Mouse (Mus musculus) cerebellum, postnatal 25 days (tissue): ENCODE data around the gene Dcun1d3.
A peak's percentile ranks its signal among the peaks of the same experiment; 100 is the strongest.

ENCODE experiments used
- DNase-seq, 2 experiments: peaks; one replicate each; pipeline ENCODE4 v3.0.0; 2021; ENCODE audit warnings: mixed read lengths in 2 of 2

Gene Dcun1d3

DNA sequence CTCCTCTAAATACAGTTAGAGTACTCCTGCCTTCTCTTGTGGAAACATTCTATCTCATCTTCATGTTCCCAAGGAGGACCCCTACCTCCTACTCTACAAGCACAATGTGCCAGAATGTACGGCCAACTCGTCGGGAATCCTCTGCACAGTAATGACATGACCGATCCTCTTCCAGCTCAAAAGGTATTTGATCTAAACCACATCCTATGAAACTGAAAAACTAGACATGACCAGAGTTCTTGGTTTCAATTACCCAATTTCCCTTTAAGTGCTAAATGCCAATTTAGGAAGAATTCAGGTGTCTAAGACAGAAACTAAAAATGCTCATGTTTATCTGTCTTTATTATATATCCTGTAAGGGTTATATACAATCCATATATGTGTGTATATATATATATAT is 23.9 kb downstream of the Dcun1d3 start:
- no peak for DNase-seq

DNA sequence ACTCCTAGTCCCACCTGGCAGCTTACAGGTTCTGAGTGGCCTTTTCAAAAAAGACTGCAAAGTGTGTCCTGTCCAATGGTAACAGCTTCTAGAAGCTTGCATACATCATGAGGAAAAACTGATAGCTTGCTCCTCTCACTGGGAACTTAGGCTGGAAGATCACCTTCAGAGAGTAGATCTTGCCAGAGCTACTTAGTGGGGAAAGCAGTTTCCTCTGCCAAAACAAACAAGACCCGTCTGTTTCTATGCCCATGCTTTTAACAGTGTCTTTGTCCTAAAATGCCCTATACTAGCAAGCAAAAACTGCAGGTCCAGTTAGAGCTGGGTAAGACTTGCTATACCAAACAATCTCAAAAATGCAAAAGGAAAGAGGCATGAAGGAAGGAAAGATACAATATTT is 30.0 kb downstream of the Dcun1d3 start:
- DNase-seq, result no peak

DNA sequence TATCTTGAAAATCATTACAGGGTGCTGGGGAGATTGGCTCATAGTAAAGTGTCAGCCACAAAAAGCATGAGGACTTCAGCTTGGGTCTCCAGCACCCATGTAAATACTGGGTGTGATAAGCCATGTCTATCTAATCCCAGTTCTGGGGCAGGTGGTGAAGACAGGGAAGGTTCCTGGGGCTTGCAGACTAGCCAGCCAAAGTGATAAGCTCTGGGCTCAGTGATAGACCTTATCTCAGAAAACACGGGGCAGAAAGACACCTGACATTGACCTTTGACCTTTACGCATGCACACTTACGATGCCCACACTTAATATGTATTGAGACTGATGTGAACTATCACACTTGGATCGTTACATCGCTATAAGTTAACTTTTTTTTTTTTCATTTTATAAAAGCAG is 31.6 kb downstream of the Dcun1d3 start:
- no peak for DNase-seq

DNA sequence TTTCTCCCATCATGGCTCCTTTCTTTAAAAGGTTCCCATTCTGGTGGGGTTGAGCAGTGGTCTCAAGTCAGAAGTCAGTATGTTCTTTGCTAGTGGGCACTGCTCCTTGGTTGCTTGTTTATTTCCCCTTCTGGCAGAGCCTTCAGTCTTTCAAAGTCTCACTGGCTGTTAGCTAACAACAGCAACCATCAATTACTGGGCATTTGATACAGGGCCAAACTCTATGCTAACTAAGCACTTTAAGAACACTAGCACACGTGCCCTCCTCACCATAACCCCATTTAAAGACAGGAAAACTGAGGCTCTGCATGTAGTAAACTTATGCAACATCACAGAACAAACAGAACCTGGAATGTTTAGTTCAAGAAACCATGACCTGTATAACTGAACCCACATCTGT is 33.9 kb downstream of the Dcun1d3 start:
- no peak for DNase-seq

DNA sequence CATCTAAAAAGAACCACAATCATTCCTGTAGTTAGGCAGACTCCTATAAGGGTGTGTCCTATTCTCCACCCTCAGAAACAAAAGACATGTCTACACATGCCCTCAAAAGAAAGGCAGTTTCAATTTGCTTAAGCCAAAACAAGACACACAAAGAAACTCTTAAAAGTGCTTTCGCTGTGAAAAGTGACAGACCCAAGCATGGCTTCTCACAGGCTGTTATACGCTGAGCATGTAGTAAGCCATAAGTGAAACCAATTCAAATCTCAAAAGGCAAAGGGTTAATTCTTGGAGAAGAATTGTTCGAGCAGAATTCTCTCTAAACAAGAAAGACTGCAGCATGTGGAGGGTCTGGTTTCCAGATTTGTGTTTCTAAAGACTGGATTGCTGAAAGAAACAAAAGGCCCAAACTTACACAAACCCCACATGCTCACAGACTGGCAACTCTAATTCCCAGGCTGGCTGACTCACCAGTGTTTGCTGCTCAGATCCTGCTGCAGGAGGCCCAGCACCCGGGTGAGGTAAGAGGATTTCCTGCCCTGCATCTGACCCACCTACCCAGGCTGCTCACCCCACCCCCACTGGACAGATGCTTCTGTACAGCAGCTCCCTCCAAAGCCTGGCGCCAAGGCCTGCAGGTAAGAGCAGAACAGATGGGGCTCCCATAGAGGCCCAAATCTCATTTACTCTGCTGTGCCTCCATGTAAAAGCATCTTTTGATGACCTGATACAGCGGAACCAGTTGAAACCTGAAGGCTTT is 34.6 kb downstream of the Dcun1d3 start:
- peak; percentile 43 to 65 for DNase-seq

DNA sequence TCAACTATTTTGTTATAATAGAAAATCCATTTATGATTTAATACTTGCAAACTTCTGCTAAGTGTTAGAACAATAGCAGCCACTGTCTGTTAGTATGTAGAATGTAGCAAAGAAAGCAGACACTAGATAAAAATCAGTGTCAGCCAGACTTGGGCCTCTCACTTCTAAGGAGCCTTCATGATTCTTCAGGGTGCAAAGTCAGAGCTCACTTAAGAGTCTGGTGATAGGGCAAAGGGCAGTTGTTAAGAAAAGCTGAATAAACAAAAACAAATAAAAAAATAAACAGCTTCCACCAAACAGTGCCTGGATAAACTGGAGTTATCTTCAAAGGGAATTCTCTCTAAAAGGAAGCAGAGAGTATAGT is 35.1 kb downstream of the Dcun1d3 start:
- no peak for DNase-seq

DNA sequence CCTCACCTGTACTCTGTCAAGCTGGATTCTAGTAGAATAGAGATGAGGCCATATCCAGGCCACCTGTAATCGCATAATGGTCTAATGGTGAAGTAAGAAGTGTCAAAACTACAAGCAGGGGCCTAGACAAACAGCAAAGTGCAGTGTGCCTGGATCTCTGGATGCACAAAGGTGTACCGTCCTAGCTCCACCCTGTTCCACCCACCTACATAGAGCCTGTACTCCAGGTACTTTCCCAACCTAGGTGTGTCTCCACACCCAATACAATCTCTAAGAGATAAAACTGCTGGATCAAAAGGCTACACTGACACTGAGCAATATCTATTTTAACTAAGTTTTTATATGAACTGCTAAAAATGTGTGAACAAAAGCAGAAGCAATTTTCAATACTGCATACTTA is 35.5 kb downstream of the Dcun1d3 start:
- DNase-seq, result no peak

DNA sequence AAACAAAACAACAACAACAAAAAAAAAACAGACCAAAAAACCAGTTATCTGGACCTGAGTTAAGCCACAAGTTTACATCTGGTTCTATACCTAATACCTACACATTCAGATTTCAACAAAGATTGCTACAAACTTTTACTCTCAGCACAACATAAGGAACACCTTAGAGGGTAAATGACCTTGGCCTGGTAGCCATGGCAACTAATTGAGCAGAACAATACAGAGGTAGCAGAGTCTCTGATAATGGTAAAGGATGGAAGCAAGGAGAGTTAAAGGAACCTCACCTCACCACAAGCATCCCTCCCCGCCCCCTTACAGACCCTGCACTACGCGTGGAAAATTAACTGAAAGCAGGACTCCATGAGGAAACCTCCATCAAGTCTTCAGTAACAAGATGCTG is 36.0 kb downstream of the Dcun1d3 start:
- DNase-seq, result no peak

DNA sequence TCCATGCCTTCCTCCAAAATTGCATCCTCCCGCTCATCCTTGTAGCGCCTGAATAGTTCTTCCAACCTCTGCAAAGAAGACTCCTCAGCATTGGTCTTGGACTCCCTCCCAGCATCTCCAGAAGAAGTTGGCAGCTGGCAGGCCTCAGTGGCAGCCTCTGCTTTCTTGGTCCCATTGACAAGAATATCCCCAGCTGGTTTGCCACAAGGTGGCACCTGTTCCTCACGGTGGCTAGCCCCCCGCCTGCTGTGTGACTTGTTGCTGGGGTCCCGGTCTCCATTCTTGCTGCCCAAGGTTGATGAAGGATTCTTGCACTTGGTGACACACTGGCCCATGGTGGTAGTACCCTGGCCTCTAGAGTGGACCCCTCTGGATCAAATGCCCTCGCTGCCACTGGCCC is 36.6 kb downstream of the Dcun1d3 start:
- DNase-seq, result peak in 1 of 2 experiments; percentile 21

DNA sequence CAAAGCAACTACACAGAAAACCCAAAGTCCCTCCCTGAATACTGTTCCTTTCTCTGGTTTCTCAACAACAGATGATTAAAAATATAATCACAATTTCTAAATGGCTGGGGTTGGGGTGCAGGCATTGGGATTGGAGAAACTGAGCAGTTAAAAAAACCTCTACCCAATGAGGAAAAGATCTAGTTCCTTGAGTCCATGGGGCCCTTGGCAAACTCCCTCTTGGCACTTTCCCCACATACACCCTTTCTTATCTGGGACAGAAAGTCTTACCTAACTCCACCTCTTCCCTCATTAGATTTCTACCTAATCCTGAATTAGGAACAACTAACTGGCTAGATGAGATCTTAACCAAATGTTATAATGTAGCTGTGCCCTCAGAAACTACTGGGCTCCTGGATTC is 41.1 kb downstream of the Dcun1d3 start:
- no peak for DNase-seq

DNA sequence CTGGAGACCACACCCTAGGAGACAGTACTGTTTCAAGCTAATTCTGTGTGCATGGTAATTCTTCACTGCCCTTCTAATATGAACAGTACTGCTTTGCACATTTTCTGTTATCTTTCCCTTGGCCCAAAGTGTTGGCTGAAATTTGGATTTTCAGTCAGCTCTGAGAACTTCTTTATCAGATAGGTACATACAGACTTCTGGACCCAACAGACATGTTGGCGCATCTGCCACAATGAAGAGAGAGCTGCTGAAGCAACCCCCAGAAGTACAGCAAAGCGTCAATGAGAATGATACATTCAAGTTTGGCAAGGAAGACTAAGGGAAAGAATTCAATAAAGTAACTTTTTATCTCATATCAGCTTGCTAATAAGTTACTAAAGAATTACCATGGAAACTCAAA is 41.7 kb downstream of the Dcun1d3 start:
- DNase-seq, result no peak

DNA sequence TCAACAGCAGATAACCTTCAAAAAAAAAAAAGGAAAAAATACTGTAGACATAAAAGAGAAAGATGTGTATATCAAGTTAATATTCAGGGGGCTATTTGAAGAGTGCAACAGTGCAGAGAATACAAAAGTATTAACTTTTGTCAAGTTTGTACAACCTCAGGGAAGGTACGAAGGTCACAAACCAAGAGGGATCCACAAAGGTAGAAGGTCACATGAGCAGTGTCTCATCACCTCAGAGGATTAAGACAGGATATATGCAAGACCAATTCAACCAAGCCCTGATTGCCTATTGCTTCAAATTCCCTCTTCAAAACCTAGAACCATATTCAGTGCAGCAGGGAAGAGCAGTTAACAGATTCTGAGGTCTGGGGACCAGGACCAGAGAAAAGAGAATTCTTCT is 42.9 kb downstream of the Dcun1d3 start:
- DNase-seq, result no peak

DNA sequence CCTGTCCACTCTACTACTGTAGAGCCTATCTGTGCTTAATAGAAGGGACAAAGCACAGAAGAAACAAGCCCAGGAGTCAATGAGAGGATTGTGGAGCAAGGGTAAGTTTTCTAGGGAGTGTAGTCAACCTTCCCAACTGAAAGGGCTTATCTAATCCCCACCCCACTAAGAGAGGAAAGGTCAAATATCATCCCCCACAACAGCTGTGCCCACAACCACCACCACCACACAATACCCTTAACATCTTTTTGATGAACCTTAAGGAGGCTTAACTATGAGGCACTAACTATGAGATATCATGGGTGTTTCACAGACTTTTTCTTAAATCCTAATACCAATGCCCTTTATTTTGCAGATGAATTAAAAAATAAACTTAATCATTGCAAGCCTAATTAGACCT is 43.6 kb downstream of the Dcun1d3 start:
- DNase-seq, result no peak

DNA sequence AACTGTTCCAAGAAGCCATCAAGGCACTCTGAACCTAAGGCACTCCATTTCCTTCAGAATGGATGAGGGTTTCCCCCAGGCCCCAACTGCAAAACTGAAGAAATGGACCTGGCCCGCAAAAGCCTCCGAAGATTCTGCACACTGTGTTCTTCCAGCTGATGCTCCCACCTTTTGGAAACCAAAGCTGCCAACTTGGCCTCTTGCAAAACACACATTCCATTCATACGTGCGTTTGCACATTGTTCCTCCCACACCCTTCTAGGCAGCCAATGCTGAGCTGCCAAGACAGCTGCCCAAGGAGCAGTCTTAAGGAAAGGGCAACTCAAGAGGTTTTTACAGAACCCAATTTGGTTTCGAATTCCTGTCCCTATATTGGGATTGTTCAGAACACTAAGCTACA is 45.4 kb downstream of the Dcun1d3 start:
- DNase-seq, result no peak

DNA sequence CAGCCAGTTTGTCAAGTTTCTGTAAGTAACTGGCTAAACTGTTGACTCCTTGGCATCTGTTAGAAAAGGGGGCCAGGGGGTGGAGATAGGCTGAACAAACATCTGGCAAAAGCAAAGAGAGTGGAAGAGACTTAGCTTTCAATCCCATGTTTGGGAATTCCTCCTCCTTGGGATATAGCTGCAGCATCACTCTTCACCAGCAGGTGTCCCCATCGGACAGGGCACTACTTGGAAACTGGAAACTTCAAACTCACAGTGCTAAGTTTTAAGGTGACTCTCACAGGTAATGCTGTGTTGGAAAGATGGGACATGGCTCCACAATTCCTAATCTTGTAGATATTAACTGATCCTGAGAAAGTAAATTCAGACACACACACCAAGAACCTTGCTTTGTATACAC is 47.0 kb downstream of the Dcun1d3 start:
- DNase-seq, result peak; percentile 75 to 82

DNA sequence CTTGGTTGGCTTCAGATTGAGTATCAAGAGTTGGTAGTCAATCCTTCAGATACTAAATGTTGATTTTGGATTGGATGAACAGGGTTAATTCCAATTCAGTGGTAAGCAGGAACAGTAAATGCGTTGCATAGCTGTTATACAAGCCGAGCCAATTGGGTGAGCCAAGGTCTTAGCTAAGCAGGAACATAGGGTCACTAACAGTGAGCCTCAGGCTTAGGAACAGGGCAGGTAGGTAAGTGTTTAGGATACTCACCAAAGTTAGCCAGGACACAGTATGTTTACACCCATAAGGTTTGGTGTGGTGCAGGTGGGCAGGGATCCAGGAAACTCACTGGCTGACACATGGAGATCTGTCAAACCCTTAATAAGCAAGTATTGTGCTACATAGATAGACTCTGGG is 48.7 kb downstream of the Dcun1d3 start:
- no peak for DNase-seq

DNA sequence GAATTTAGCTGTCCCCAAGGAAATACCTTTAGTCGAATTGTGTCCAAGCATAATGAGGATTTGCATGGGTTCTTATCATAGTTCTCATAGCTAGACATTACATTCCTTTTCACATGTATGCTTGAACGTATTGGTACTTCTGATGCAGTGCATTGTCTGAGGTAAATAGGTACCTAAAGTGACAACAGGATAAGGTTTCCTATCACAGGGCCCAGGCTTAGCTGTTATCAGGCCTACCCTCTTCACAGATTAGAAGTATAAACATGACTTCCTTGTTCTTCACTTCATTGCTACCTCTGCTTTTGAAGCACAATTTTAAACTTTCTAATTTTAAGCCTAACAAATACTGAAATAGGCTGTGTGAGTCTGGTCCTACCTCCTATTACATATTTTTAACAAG is 50.6 kb downstream of the Dcun1d3 start:
- DNase-seq, result no peak

DNA sequence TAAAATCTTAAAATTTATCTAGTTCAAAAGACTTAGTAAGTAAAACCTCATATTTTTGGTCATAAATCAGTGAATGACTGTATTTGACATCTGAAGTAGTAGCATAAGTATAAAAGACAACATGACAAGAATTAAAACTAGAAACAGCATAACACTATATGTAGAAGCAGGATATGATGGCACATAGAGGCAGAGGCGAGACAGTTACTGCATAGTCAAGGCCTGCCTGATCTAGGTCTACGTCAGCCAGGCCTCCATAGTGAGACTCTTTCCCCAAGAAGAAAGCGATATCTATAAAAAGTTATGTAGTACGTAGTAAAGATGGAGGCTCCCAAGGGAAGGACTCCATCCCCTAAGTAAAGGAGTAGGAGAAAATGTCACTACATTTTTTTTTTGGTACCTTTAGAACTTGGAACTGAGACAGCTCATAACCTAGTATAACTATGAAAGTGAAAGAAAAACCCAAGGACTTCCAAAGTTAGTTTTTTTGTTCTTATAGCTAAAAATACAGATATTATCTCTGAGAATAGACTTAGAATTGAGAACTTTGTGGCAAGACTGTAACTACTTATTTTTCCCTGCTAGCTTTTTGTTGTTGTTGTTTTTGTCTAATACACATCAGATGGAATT is 54.2 kb downstream of the Dcun1d3 start:
- DNase-seq, result no peak

DNA sequence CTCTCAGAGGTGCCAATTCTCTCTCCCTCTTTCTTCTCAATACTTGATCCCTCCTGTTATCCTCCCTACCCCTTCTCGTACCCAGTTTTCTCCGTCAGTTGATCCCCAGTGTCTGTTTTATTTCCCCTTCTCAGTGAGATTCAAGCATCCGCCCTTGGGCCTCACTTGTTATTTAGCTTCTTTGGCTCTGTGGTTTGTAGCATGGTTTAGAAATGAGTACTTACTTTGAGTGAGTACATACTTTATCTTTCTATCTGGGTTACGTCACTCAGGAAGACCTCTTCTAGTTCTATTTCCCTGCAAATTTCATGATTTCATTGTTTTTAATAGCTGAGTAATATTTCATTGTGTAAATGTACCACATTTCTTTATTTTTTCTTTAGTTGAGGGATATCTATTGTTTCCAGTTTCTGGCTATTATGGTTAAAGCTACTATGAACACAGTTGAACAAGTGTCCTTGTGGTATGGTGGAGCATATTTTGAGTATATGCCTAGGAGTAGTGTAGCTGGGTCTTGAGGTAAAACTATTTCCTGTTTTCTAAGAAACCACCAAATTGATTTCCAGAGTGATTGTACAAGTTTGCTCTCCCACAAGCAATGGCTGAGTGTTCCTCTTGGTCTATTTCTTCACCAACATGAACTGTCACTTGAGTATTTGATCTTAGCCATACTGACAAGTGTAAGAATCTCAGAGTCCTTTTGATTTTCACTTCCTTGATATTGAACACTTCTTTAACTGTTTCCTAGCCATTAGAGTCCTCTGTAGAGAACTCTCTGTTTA is 59.9 kb downstream of the Dcun1d3 start:
- DNase-seq, result no peak

DNA sequence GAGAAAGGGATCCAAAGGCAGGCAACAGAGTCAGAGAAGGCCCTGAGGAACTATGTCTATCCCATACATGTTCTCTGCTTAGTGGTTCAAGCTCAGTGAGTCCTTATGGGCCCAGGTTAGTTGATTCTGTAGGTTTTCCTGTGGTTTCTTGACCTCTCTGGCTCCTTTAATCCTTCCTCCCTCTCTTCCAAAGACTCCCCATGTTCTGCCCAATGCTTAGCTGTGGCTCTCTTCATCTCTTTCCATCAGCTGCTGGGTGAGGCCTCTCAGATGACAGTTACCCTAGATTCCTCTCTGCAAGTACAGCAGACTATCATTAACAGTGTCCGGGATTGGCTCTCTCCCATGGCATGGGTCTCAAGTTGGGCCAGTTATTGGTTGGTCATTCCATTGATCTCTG is 60.7 kb downstream of the Dcun1d3 start:
- no peak for DNase-seq

DNA sequence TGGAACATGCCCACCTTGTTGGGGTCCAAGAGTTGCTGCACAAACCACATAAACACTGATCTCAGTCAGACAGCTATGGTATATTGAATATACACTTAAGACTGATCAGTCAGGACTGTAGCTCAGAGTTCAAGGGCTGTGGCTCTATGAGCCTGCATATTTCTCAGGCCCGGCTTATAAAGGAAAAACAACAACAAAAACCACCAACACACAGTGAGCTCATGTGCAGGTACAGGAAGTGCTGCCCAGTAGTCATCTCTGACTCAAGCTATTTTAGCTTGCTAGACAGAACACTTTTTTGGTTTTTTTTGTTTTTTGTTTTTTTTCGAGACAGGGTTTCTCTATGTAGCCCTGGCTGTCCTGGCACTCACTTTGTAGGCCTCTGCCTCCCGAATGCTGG is 87.4 kb downstream of the Dcun1d3 start:
- DNase-seq, result no peak

DNA sequence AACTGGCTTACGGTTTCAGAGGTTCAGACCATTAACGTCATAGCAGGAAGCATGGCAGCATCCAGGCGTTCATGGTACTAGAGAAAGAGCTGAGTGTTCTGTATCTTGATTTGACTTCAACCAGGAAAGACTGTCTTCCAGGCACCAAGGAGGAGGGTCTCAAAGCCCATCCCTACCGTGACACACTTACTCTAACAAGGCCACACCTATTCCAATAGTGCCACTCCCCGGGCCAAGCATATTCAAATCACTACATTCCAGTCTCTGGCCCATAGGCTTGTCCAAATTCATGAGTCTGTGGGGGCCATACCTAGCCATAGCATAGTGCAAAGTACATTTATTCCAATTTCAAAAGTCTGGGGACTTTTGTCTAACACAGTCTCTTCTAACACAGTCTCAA is 88.7 kb downstream of the Dcun1d3 start:
- DNase-seq, result no peak
